Mouse (Mus musculus) limb, embryonic 12.5 days (tissue): ENCODE measurements around the gene Rnf149. TPM values are rescaled to one million over a fixed set of nuclear protein-coding genes. Genes with fewer than 3 reads are reported as not detected.

Experiments used
- ATAC-seq: fragments of 200-750 bp; cut with Nextera tagmentation; 2 replicates; pipeline ENCODE4 v1.8.0; 2017; ENCODE audit warnings: low read depth, moderate TSS enrichment; ENCODE audit not compliant: insufficient number of reproducible peaks, insufficient read depth, low FRiP score, low TSS enrichment
- H3K27ac ChIP-seq: fragments of 300-500 bp; sonication (generic); 2 replicates; pipeline ENCODE4 v1.5.1; 2016; ENCODE audit warnings: mild to moderate bottlenecking, moderate library complexity
- H3K27me3 ChIP-seq: fragments of 300-500 bp; sonication (generic); 2 replicates; pipeline ENCODE4 v1.6.1; 2016; ENCODE audit warnings: mild to moderate bottlenecking, moderate library complexity
- H3K36me3 ChIP-seq: fragments of 300-500 bp; sonication (generic); 2 replicates; pipeline ENCODE4 v1.6.1; 2016; ENCODE audit warnings: mild to moderate bottlenecking, moderate library complexity
- H3K4me1 ChIP-seq: fragments of 300-500 bp; sonication (generic); replicated peaks from 2 replicates; pipeline ENCODE4 v1.6.1; 2016
- H3K4me2 ChIP-seq: fragments of 300-500 bp; sonication (generic); 2 replicates; pipeline ENCODE4 v1.6.1; 2016; ENCODE audit warnings: mild to moderate bottlenecking, moderate library complexity
- H3K4me3 ChIP-seq: fragments of 300-500 bp; sonication (generic); replicated peaks from 2 replicates; pipeline ENCODE4 v1.5.1; 2016; ENCODE audit warnings: mild to moderate bottlenecking
- H3K9ac ChIP-seq: fragments of 300-500 bp; sonication (generic); replicated peaks from 2 replicates; pipeline ENCODE4 v1.6.1; 2016; ENCODE audit warnings: mild to moderate bottlenecking, moderate library complexity
- H3K9me3 ChIP-seq: fragments of 300-500 bp; sonication (generic); 2 replicates; pipeline ENCODE4 v1.6.1; 2016; ENCODE audit warnings: mild to moderate bottlenecking, moderate library complexity
- WGBS: fragments of 180-500 bp; shearing (Covaris S2); methylation state at CpG from one replicate; pipeline ENCODE4 v1.1.7; 2016; 5-methylcytosine and 5-hydroxymethylcytosine counted together
- polyA plus RNA-seq: library from polyadenylated mRNA; unstranded; fragments of >200 nt; fragmentation: Nextera tagmentation; extraction: Ambion mirVana; gene quantifications from 2 replicates; pipeline ENCODE4 v1.2.1, GENCODE M21; 2016

The Rnf149 gene
- polyA plus RNA-seq: 36.4 and 39.4 TPM in 2 replicates

DNA sequence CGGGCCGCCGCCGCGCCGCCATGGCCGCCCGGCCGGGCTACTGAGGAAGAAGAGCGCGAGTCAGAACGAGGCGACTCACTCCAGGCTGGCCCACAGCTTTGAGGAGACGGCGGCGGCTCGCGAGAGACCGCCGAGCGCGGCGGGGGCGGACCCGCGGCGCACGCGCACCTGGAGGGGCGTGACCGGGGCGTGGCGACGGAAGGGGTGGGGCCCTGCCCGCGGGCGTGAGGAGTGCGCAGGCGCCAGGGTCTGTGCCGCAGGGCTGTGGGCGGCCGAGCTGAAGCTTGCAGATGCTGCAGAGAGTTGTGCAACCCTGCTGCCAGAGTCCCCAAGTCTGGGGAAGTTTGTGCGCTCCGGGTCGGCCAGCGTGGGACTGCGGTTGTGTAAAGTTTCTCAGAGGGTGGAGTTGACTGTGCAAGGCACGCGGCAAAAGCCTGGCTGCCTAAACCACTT, at the start of gene Rnf149:
Rnf149 (minus strand) TSS at position 153 of the 453 bp plus-strand sequence.
- Histone ChIP-seq H3K27me3 (no peaks in the 10 kb centered on the region), H3K4me1 (peaks cover 30% of the 10 kb centered on the region), H3K36me3 (no peaks in the 10 kb centered on the region), H3K9ac (peak within 1 kb of the TSS; percentile 95), H3K27ac (peak within 1 kb of the TSS; percentile 99), H3K4me3 (peak within 1 kb of the TSS; percentile 92), H3K4me2 (peak within 1 kb of the TSS; percentile 79), H3K9me3 (no peaks in the 10 kb centered on the region)
- 1% methylated on average over 41 of the region's 49 CpGs for WGBS
- peak; percentile 96 for ATAC-seq

DNA sequence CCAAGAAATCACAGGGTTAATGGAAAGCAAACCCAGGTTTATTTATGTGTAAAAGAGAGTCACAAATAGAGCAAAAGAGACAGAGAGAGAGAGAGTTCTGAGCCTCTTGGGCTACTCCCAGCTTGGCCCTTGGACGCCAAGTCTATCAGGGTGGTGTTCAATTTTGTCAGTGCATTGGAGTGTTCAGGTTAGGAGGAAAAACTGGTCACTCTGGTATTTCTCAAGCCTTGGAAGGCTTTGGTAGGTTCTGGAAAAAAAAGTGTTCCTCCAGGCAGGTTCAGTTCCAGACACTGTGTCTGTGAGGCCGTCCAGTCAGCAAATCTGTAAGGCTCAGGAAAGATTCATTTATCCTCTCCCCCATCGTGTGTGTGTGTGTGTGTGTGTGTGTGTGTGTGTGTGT, 48.3 kb upstream of the Rnf149 start:
- no peak overlapping the region for H3K4me2 ChIP-seq
- ATAC-seq: no peak
- H3K9ac ChIP-seq: no peak overlapping the region
- no peaks in the 10 kb centered on the region for H3K4me1 ChIP-seq
- no peak overlapping the region for H3K27ac ChIP-seq
- no peaks in the 10 kb centered on the region for H3K9me3 ChIP-seq
- WGBS: 66% methylated on average over 3 of the region's 3 CpGs
- no peaks in the 10 kb centered on the region for H3K27me3 ChIP-seq
- H3K4me3 ChIP-seq: no peak overlapping the region
- no peaks in the 10 kb centered on the region for H3K36me3 ChIP-seq

- H3K9me3 ChIP-seq: no peaks in the 10 kb centered on the region
- H3K36me3 ChIP-seq: no peaks in the 10 kb centered on the region
- no peak overlapping the region for H3K27ac ChIP-seq
- no peak overlapping the region for H3K9ac ChIP-seq
- no peak overlapping the region for H3K4me3 ChIP-seq
- ATAC-seq: no peak
- H3K27me3 ChIP-seq: no peaks in the 10 kb centered on the region
- 41% methylated on average over 1 of the region's 1 CpGs for WGBS
- H3K4me1 ChIP-seq: peaks cover 1% of the 10 kb centered on the region
- no peak overlapping the region for H3K4me2 ChIP-seq
Observed at GRCm38 (mm10) chr1:39623729-39624128, 46.5 kb upstream of the Rnf149 start.

GRCm38 (mm10) chr1:39623106-39623505, 45.9 kb upstream of the Rnf149 start:
- no peaks in the 10 kb centered on the region for H3K9me3 ChIP-seq
- 87% methylated on average over 5 of the region's 5 CpGs for WGBS
- no peaks in the 10 kb centered on the region for H3K36me3 ChIP-seq
- H3K9ac ChIP-seq: no peak overlapping the region
- no peaks in the 10 kb centered on the region for H3K27me3 ChIP-seq
- no peak for ATAC-seq
- no peak overlapping the region for H3K4me2 ChIP-seq
- no peak overlapping the region for H3K27ac ChIP-seq
- no peak overlapping the region for H3K4me3 ChIP-seq
- H3K4me1 ChIP-seq: peaks cover 6% of the 10 kb centered on the region

GRCm38 (mm10) chr1:39618524-39618923, 41.3 kb upstream of the Rnf149 start:
- no peaks in the 10 kb centered on the region for H3K27me3 ChIP-seq
- H3K27ac ChIP-seq: peak overlapping the region; percentile 47; the same call in 1 of the 2 replicates
- peak overlapping the region; percentile 11; the same call in 1 of the 2 replicates for H3K4me2 ChIP-seq
- no peak overlapping the region for H3K4me3 ChIP-seq
- ATAC-seq: 0 out of 2 replicates have a peak, but pooled peaks have one; percentile 48
- no peak overlapping the region for H3K9ac ChIP-seq
- H3K9me3 ChIP-seq: no peaks in the 10 kb centered on the region
- H3K36me3 ChIP-seq: no peaks in the 10 kb centered on the region
- WGBS: 23% methylated on average over 8 of the region's 8 CpGs
- H3K4me1 ChIP-seq: peaks cover 23% of the 10 kb centered on the region

- Histone ChIP-seq H3K9me3 (no peaks in the 10 kb centered on the region), H3K27me3 (no peaks in the 10 kb centered on the region), H3K9ac (no peak overlapping the region), H3K36me3 (no peaks in the 10 kb centered on the region), H3K27ac (no peak overlapping the region), H3K4me2 (no peak overlapping the region), H3K4me1 (peaks cover 23% of the 10 kb centered on the region), H3K4me3 (no peak overlapping the region)
- ATAC-seq: no peak
- WGBS: 73% methylated on average over 6 of the region's 6 CpGs
Observed at GRCm38 (mm10) chr1:39615526-39615925, 38.3 kb upstream of the Rnf149 start.

DNA sequence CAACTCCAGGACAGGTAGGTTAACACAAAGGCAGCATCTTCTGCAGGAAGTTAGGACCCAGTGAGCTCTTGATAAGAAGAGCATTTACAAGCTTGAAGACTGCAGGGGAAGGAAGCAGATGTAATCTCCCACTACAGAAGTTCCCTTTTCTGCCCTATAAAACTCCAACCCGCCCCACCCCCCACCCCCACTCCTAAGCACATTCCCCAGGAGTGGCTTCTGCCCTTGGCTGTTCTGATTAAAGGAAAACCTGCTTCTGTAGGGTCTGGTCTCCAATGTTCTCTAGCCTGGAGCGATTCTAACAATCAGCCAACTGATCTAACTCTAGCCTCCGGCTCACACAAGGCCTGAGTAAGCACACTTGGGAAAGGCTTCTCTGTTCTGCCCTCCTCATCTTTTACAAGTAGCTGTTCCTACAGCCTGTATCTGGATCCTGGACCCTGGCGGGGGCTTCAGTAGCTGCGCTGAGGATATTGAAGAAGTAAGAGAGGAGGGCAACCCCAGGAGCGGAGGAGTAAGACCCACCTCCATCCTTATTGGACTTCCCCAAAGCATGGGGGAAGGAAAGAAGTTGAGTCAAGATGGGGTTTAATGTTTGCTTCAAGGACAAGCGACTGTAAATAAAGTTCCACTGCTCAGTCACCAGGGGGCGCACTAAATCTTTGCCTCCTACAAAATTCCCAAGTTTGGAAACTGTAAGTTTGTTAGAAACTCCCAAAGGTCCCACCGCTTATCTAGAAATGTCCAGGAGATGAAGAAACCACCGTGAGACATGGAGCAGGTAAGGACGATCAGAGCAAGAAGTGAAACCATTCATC, 37.5 kb upstream of the Rnf149 start:
- H3K4me1 ChIP-seq: peaks cover 23% of the 10 kb centered on the region
- H3K4me2 ChIP-seq: peak overlapping the region; percentile 21; the same call in 1 of the 2 replicates
- no peak for ATAC-seq
- no peaks in the 10 kb centered on the region for H3K27me3 ChIP-seq
- peak overlapping the region; percentile 50; the same call in 1 of the 2 replicates for H3K27ac ChIP-seq
- H3K4me3 ChIP-seq: no peak overlapping the region
- no peaks in the 10 kb centered on the region for H3K36me3 ChIP-seq
- H3K9me3 ChIP-seq: no peaks in the 10 kb centered on the region
- 23% methylated on average over 11 of the region's 11 CpGs for WGBS
- no peak overlapping the region for H3K9ac ChIP-seq

GRCm38 (mm10) chr1:39613061-39613460, 35.9 kb upstream of the Rnf149 start:
- 77% methylated on average over 3 of the region's 3 CpGs for WGBS
- Histone ChIP-seq H3K9me3 (no peaks in the 10 kb centered on the region), H3K4me2 (no peak overlapping the region), H3K4me1 (peaks cover 17% of the 10 kb centered on the region), H3K36me3 (no peaks in the 10 kb centered on the region), H3K9ac (no peak overlapping the region), H3K27me3 (no peaks in the 10 kb centered on the region), H3K4me3 (no peak overlapping the region), H3K27ac (no peak overlapping the region)
- ATAC-seq: no peak

DNA sequence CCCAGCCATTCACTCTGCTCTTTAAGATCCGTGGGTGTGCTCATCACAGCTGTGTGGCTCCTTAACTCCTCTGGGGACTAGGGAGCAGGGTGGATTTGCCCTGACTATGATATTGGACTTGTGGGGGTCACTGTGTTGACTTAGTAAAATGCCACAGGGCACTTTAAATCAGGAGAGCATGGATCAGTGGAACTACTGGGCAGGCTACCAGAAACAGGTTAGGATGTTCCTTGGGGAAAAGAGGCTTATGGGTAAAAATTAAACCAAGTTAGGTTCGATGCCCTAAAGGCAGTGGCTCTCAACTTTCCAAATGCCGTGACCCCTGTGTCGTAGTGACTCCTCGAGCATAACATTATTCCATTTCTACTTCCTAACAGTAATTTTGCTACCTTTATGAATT, 35.3 kb upstream of the Rnf149 start:
- Histone ChIP-seq H3K4me1 (peaks cover 15% of the 10 kb centered on the region), H3K9me3 (no peaks in the 10 kb centered on the region), H3K9ac (no peak overlapping the region), H3K36me3 (no peaks in the 10 kb centered on the region), H3K27ac (no peak overlapping the region), H3K4me3 (no peak overlapping the region), H3K27me3 (no peaks in the 10 kb centered on the region), H3K4me2 (no peak overlapping the region)
- ATAC-seq: no peak
- WGBS: 81% methylated on average over 5 of the region's 5 CpGs

GRCm38 (mm10) chr1:39608534-39608933, 31.3 kb upstream of the Rnf149 start:
- Histone ChIP-seq H3K4me2 (no peak overlapping the region), H3K27ac (no peak overlapping the region)
- 35% methylated on average over 8 of the region's 8 CpGs for WGBS

DNA sequence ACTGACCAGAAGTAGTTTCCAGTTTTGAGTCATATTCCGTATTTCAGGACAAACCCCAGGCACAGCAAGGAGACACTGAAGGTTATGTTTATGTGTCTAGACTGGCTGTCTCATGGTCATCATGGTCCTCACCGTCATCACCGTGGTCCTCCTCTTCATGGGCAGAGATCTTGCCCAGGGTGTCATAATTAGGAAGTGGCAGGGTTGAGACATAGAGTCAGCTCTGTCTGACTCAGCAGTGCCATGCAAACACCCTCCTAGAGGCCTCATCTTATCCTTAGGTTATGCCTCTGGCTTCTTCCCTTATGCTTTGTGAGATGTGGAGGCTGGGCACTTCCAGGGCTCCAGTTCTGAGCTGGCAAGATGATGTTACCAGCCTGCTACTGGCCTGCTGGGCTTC, 25.3 kb upstream of the Rnf149 start:
- peaks cover 5% of the 10 kb centered on the region; the same call in 1 of the 2 replicates for H3K4me1 ChIP-seq
- H3K4me3 ChIP-seq: no peak overlapping the region
- 0 out of 2 replicates have a peak, but pooled peaks cover 4% of the 10 kb centered on the region for H3K9me3 ChIP-seq
- H3K9ac ChIP-seq: no peak overlapping the region
- no peak overlapping the region for H3K4me2 ChIP-seq
- no peaks in the 10 kb centered on the region for H3K36me3 ChIP-seq
- H3K27ac ChIP-seq: no peak overlapping the region
- H3K27me3 ChIP-seq: no peaks in the 10 kb centered on the region
- ATAC-seq: no peak
- 95% methylated on average over 3 of the region's 3 CpGs for WGBS

More at GRCm38 (mm10) chr1:39608534-39608933, 31.3 kb upstream of the Rnf149 start:
- H3K4me3 ChIP-seq: no peak overlapping the region
- no peak for ATAC-seq
- no peak overlapping the region for H3K9ac ChIP-seq
- no peaks in the 10 kb centered on the region for H3K36me3 ChIP-seq
- no peaks in the 10 kb centered on the region for H3K27me3 ChIP-seq
- no peaks in the 10 kb centered on the region for H3K4me1 ChIP-seq
- no peaks in the 10 kb centered on the region for H3K9me3 ChIP-seq
